ENCODE assay signal across 8 mouse cellular contexts in the genomic region with DNA sequence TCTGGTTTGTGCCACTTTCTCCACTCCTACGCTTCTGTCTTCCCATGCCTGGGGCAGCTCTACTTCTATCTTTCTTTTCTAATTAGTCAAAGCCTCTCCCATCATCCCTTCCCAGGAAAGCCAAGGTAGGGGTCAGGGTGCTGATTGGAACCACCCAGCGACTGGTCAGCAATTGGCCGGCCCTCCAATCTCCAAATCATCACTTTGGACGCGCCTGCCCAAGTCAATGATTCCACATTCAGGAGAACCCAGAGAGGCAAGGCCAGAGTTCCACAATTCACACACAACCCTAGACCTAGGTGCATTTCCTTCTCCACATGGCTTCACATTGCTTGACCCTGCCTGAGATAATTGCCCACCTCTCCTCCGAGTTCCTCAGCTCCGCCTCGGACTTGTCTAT. TPM values are rescaled to one million over a fixed set of nuclear protein-coding genes. Genes with fewer than 3 reads are reported as not detected.
DNase-seq lines count a peak whose midpoint lies in the region; ATAC-seq and TF ChIP-seq lines count a peak whose summit lies in the region.

No protein-coding gene starts in this region.

- H3K9me3 ChIP-seq in embryonic facial prominence, embryonic 10.5 days = no peaks in the 10 kb centered on the region
- no peaks in the 10 kb centered on the region for H3K9me3 ChIP-seq in intestine, embryonic 14.5 days (ENCODE audit: control insufficient read depth, low read length)
- H3K9me3 ChIP-seq in midbrain, embryonic 11.5 days (ENCODE audit: control insufficient read depth, low read length) = no peaks in the 10 kb centered on the region

- ATAC-seq in intestine, embryonic 14.5 days (replicated peaks; ENCODE audit: low FRiP score, low TSS enrichment, low read depth) = no peak
- no peak for ATAC-seq in midbrain, embryonic 11.5 days (ENCODE audit: low FRiP score)
- ATAC-seq in granulocyte monocyte progenitor cell, adult 5-6 weeks (replicated peaks; ENCODE audit: poor library complexity, severe bottlenecking) = no peak

- intact Hi-C loops in left cerebral cortex, adult 2 months (cut with DNase I) = no loop called here

- no peak for DNase-seq in left cerebral cortex, adult 2 months (ENCODE audit: extremely low spot score in 1 of 2, low spot score in 2 of 2)
- no peak for DNase-seq in left cerebral cortex, adult 9 months (ENCODE audit: low spot score in 2 of 2)
- DNase-seq in embryonic facial prominence, embryonic 10.5 days (ENCODE audit: low spot score) = no peak
- peak; percentile 64 for DNase-seq in intestine, embryonic 14.5 days (ENCODE audit: low spot score)
- no peak for DNase-seq in midbrain, embryonic 11.5 days (ENCODE audit: low spot score, missing footprints)
- DNase-seq in frontal cortex, postnatal 36 days (ENCODE audit: low spot score in 2 of 2) = no peak
- no peak for DNase-seq in retina, postnatal 1 day

- peak overlapping the region; percentile 63 for H3K9ac ChIP-seq in intestine, embryonic 14.5 days (ENCODE audit: low read length)
- H3K9ac ChIP-seq in midbrain, embryonic 11.5 days (ENCODE audit: low read length) = peak overlapping the region; percentile 69; the same call in 1 of the 2 replicates

- peak overlapping the region; percentile 83 for H3K4me3 ChIP-seq in left cerebral cortex, adult 2 months
- peak overlapping the region; percentile 77 for H3K4me3 ChIP-seq in embryonic facial prominence, embryonic 10.5 days
- peak overlapping the region; percentile 62 for H3K4me3 ChIP-seq in intestine, embryonic 14.5 days (ENCODE audit: low read depth, low read length)
- peak overlapping the region; percentile 51 for H3K4me3 ChIP-seq in midbrain, embryonic 11.5 days (ENCODE audit: low read depth, low read length)

- H3K27ac ChIP-seq in left cerebral cortex, adult 2 months = peak overlapping the region; percentile 54
- H3K27ac ChIP-seq in embryonic facial prominence, embryonic 10.5 days (replicated peaks) = peak overlapping the region; percentile 81
- no peak overlapping the region for H3K27ac ChIP-seq in intestine, embryonic 14.5 days (ENCODE audit: low read depth)
- no peak overlapping the region for H3K27ac ChIP-seq in midbrain, embryonic 11.5 days (ENCODE audit: low read depth, low read length)

- 12% methylated on average over 8 of the region's 8 CpGs for WGBS in embryonic facial prominence, embryonic 10.5 days
- 33% methylated on average over 8 of the region's 8 CpGs for WGBS in intestine, embryonic 14.5 days
- 18% methylated on average over 8 of the region's 8 CpGs for WGBS in midbrain, embryonic 11.5 days

- TF ChIP-seq CTCF in left cerebral cortex, adult 2 months (IDR thresholded peaks at IDR 0.05) = no peak

- peaks cover 40% of the 10 kb centered on the region for H3K4me1 ChIP-seq in embryonic facial prominence, embryonic 10.5 days
- H3K4me1 ChIP-seq in intestine, embryonic 14.5 days (replicated peaks; ENCODE audit: control insufficient read depth, insufficient read depth, low read length) = no peaks in the 10 kb centered on the region; the same call in none of the 2 replicates
- peaks cover 8% of the 10 kb centered on the region; the same call in 1 of the 2 replicates for H3K4me1 ChIP-seq in midbrain, embryonic 11.5 days (ENCODE audit: control insufficient read depth, insufficient read depth, low read length)

- H3K36me3 ChIP-seq in embryonic facial prominence, embryonic 10.5 days (replicated peaks) = no peaks in the 10 kb centered on the region
- H3K36me3 ChIP-seq in intestine, embryonic 14.5 days (ENCODE audit: control insufficient read depth, insufficient read depth, low read length) = no peaks in the 10 kb centered on the region
- no peaks in the 10 kb centered on the region for H3K36me3 ChIP-seq in midbrain, embryonic 11.5 days (ENCODE audit: control insufficient read depth, insufficient read depth, low read length)

- peak overlapping the region; percentile 96 for H3K4me2 ChIP-seq in intestine, embryonic 14.5 days (ENCODE audit: low read length)
- peak overlapping the region; percentile 93 for H3K4me2 ChIP-seq in midbrain, embryonic 11.5 days

- peaks cover 58% of the 10 kb centered on the region for H3K27me3 ChIP-seq in embryonic facial prominence, embryonic 10.5 days (replicated peaks; ENCODE audit: low read depth, poor library complexity, severe bottlenecking)
- peaks cover 10% of the 10 kb centered on the region for H3K27me3 ChIP-seq in intestine, embryonic 14.5 days (replicated peaks; ENCODE audit: control insufficient read depth, insufficient read depth, low read length)
- H3K27me3 ChIP-seq in midbrain, embryonic 11.5 days (ENCODE audit: control insufficient read depth, insufficient read depth, low read length) = peaks cover 38% of the 10 kb centered on the region

RNA-seq across cellular contexts. Expression of gene Dgka, which starts 0.4 kb away (rescaled TPM):
- total RNA-seq in left cerebral cortex, adult 2 months (2021) = 1 to 10 TPM; 7.4 to 7.9 TPM
- 5.2 and 6.3 TPM in 2 replicates for polyA plus RNA-seq in embryonic facial prominence, embryonic 10.5 days (2016; fragmentation: Nextera tagmentation; extraction: Ambion mirVana)
- polyA plus RNA-seq in intestine, embryonic 14.5 days (2014; fragmentation: Nextera tagmentation; extraction: Ambion mirVana) = 5.9 and 7.7 TPM in 2 replicates
- polyA plus RNA-seq in midbrain, embryonic 11.5 days (2014; fragmentation: Nextera tagmentation; extraction: Ambion mirVana) = 5.4 and 5.7 TPM in 2 replicates
- total RNA-seq in granulocyte monocyte progenitor cell, adult 5-6 weeks (2014; fragmentation: Nextera tagmentation) = 13.2 and 15.8 TPM in 2 replicates
- 9.4 and 12.0 TPM in 2 replicates for total RNA-seq in granulocyte monocyte progenitor cell, adult 5-6 weeks (2017)

RNA-seq across cellular contexts. Expression of gene Pym1, which starts 3.5 kb away (rescaled TPM):
- total RNA-seq in left cerebral cortex, adult 2 months (2021) = 10 to 100 TPM; 27.1 to 27.8 TPM
- polyA plus RNA-seq in embryonic facial prominence, embryonic 10.5 days (2016; fragmentation: Nextera tagmentation; extraction: Ambion mirVana) = 56.6 and 60.0 TPM in 2 replicates
- polyA plus RNA-seq in intestine, embryonic 14.5 days (2014; fragmentation: Nextera tagmentation; extraction: Ambion mirVana) = 34.2 and 38.5 TPM in 2 replicates
- 43.5 and 48.1 TPM in 2 replicates for polyA plus RNA-seq in midbrain, embryonic 11.5 days (2014; fragmentation: Nextera tagmentation; extraction: Ambion mirVana)
- 43.5 and 52.0 TPM in 2 replicates for total RNA-seq in granulocyte monocyte progenitor cell, adult 5-6 weeks (2014; fragmentation: Nextera tagmentation)
- 47.6 and 82.5 TPM in 2 replicates for total RNA-seq in granulocyte monocyte progenitor cell, adult 5-6 weeks (2017)

RNA-seq across cellular contexts. Expression of gene Cdk2, which starts 39.4 kb away (rescaled TPM):
- total RNA-seq in left cerebral cortex, adult 2 months (2021) = 1 to 10 TPM; 2.2 to 2.6 TPM
- polyA plus RNA-seq in embryonic facial prominence, embryonic 10.5 days (2016; fragmentation: Nextera tagmentation; extraction: Ambion mirVana) = 124 and 130 TPM in 2 replicates
- 89.0 and 93.2 TPM in 2 replicates for polyA plus RNA-seq in intestine, embryonic 14.5 days (2014; fragmentation: Nextera tagmentation; extraction: Ambion mirVana)
- 98.9 and 99.1 TPM in 2 replicates for polyA plus RNA-seq in midbrain, embryonic 11.5 days (2014; fragmentation: Nextera tagmentation; extraction: Ambion mirVana)
- total RNA-seq in granulocyte monocyte progenitor cell, adult 5-6 weeks (2014; fragmentation: Nextera tagmentation) = 101 and 134 TPM in 2 replicates
- 60.3 and 73.1 TPM in 2 replicates for total RNA-seq in granulocyte monocyte progenitor cell, adult 5-6 weeks (2017)

RNA-seq across cellular contexts. Expression of gene Pmel, which starts 40.2 kb away (rescaled TPM):
- total RNA-seq in left cerebral cortex, adult 2 months (2021) = under 1 TPM; 0.36 to 0.75 TPM
- polyA plus RNA-seq in embryonic facial prominence, embryonic 10.5 days (2016; fragmentation: Nextera tagmentation; extraction: Ambion mirVana) = 8.6 and 17.3 TPM in 2 replicates
- polyA plus RNA-seq in intestine, embryonic 14.5 days (2014; fragmentation: Nextera tagmentation; extraction: Ambion mirVana) = 1.2 TPM in 2 replicates
- polyA plus RNA-seq in midbrain, embryonic 11.5 days (2014; fragmentation: Nextera tagmentation; extraction: Ambion mirVana) = 2.2 and 3.1 TPM in 2 replicates
- 0.28 and 2.6 TPM in 2 replicates for total RNA-seq in granulocyte monocyte progenitor cell, adult 5-6 weeks (2014; fragmentation: Nextera tagmentation)
- 0.52 and 1.6 TPM in 2 replicates for total RNA-seq in granulocyte monocyte progenitor cell, adult 5-6 weeks (2017)

RNA-seq across cellular contexts. Expression of gene Mmp19, which starts 46.5 kb away (rescaled TPM):
- total RNA-seq in left cerebral cortex, adult 2 months (2021) = under 1 TPM; 0.48 to 0.63 TPM
- polyA plus RNA-seq in embryonic facial prominence, embryonic 10.5 days (2016; fragmentation: Nextera tagmentation; extraction: Ambion mirVana) = 0.26 and 0.30 TPM in 2 replicates
- 0.43 and 0.72 TPM in 2 replicates for polyA plus RNA-seq in intestine, embryonic 14.5 days (2014; fragmentation: Nextera tagmentation; extraction: Ambion mirVana)
- 0.26 and 0.33 TPM in 2 replicates for polyA plus RNA-seq in midbrain, embryonic 11.5 days (2014; fragmentation: Nextera tagmentation; extraction: Ambion mirVana)
- 6.9 and 8.3 TPM in 2 replicates for total RNA-seq in granulocyte monocyte progenitor cell, adult 5-6 weeks (2014; fragmentation: Nextera tagmentation)
- total RNA-seq in granulocyte monocyte progenitor cell, adult 5-6 weeks (2017) = 14.9 and 15.6 TPM in 2 replicates

Comparison
In these comparisons a context has a peak if more than half of its experiments do, and no peak if none do; other contexts are left out.
1. H3K27ac ChIP-seq: peak in left cerebral cortex, adult 2 months (single experiment) and embryonic facial prominence, embryonic 10.5 days (single experiment); none in intestine, embryonic 14.5 days (single experiment) and midbrain, embryonic 11.5 days (single experiment).
2. Peak in every context shown above with its lines, with median percentiles within 50 percentile points of each other: H3K4me3 ChIP-seq.